Mouse (Mus musculus) B cell, adult 2 months (primary cell): ENCODE measurements around the gene Lrrn4cl.
"Not testable (repeated sequence)": the region's sequence is repeated elsewhere in the genome, so short reads cannot be mapped to it uniquely, and the experiment has no call there.

ENCODE experiments used
- DNase-seq, 2 experiments: peaks; one replicate each; pipeline ENCODE4 v3.0.0; 2022

Gene Lrrn4cl

GRCm38 (mm10) chr19:8839103-8839907, 11.3 kb upstream of the Lrrn4cl start, which contains the start of gene Gng3:
TSS of gene Gng3 (minus strand) at chr19:8839194.
- no peak for DNase-seq

GRCm38 (mm10) chr19:8839908-8840791, 10.4 kb upstream of the Lrrn4cl start:
- DNase-seq = peak; percentile 60 to 65

- DNase-seq = no peak
Observed at GRCm38 (mm10) chr19:8841012-8841411, 9.6 kb upstream of the Lrrn4cl start.

- DNase-seq = no peak
Observed at GRCm38 (mm10) chr19:8842961-8843360, 7.6 kb upstream of the Lrrn4cl start.

GRCm38 (mm10) chr19:8844371-8845129, 6.0 kb upstream of the Lrrn4cl start:
- peak; percentile 90 to 91 for DNase-seq

GRCm38 (mm10) chr19:8848356-8848755, 2.2 kb upstream of the Lrrn4cl start:
- no peak for DNase-seq

- no peak for DNase-seq
Observed at GRCm38 (mm10) chr19:8851639-8852038, 1.1 kb downstream of the Lrrn4cl start.

GRCm38 (mm10) chr19:8852236-8852928, 1.8 kb downstream of the Lrrn4cl start:
- no peak for DNase-seq

- no peak for DNase-seq
Observed at GRCm38 (mm10) chr19:8853117-8853516, 2.5 kb downstream of the Lrrn4cl start.

- DNase-seq = peak; percentile 41 to 46
Observed at GRCm38 (mm10) chr19:8857689-8858088, 7.1 kb downstream of the Lrrn4cl start.

- peak; percentile 59 to 61 for DNase-seq
Observed at GRCm38 (mm10) chr19:8859018-8859417, 8.4 kb downstream of the Lrrn4cl start.

- DNase-seq = no peak
Observed at GRCm38 (mm10) chr19:8864265-8864664, 13.7 kb downstream of the Lrrn4cl start.

GRCm38 (mm10) chr19:8870381-8870780, 19.8 kb downstream of the Lrrn4cl start:
- not testable (repeated sequence) for DNase-seq

GRCm38 (mm10) chr19:8870838-8871237, 20.3 kb downstream of the Lrrn4cl start:
- no peak for DNase-seq

- peak; percentile 93 to 94 for DNase-seq
Observed at GRCm38 (mm10) chr19:8871267-8872186, 21.0 kb downstream of the Lrrn4cl start, which contains the start of gene Ubxn1. TSS of gene Ubxn1 (plus strand) at chr19:8871496.

GRCm38 (mm10) chr19:8872266-8872840, 21.8 kb downstream of the Lrrn4cl start:
- no peak for DNase-seq

GRCm38 (mm10) chr19:8875031-8875430, 24.5 kb downstream of the Lrrn4cl start:
- no peak for DNase-seq

GRCm38 (mm10) chr19:8880311-8881033, 29.9 kb downstream of the Lrrn4cl start, which contains the start of gene Uqcc3:
TSS of gene Uqcc3 (minus strand) at chr19:8880923.
- peak; percentile 90 to 91 for DNase-seq

GRCm38 (mm10) chr19:8881034-8881392, 30.4 kb downstream of the Lrrn4cl start:
- no peak for DNase-seq

- no peak for DNase-seq
Observed at GRCm38 (mm10) chr19:8883616-8884015, 33.0 kb downstream of the Lrrn4cl start, which contains the start of the genes Lbhd1 and Gm49403. TSS of gene Lbhd1 (plus strand) at chr19:8883732. TSS of gene Gm49403 (plus strand) at chr19:8883930.
